Mouse (Mus musculus) small intestine, adult 2 months (tissue): ENCODE measurements around the gene Art3. TPM values are rescaled to one million over a fixed set of nuclear protein-coding genes. Genes with fewer than 3 reads are reported as not detected.

Experiments
- H3K27ac ChIP-seq: fragments of 200-500 bp; 2 replicates; pipeline ENCODE4 v1.5.1; 2012; ENCODE audit warnings: low read depth, low read length, control low read depth, inconsistent platforms; ENCODE audit not compliant: insufficient read depth
- H3K27me3 ChIP-seq: fragments of 200-500 bp; 2 replicates; pipeline ENCODE4 v1.6.1; 2012; ENCODE audit warnings: mild to moderate bottlenecking, moderate library complexity, low read length, inconsistent platforms; ENCODE audit not compliant: control insufficient read depth, insufficient read depth
- H3K36me3 ChIP-seq: fragments of 200-500 bp; 2 replicates; pipeline ENCODE4 v1.6.1; 2012; ENCODE audit warnings: mild to moderate bottlenecking, low read length, control low read depth, inconsistent platforms; ENCODE audit not compliant: control insufficient read depth, insufficient read depth
- H3K4me1 ChIP-seq: fragments of 200-500 bp; 2 replicates; pipeline ENCODE4 v1.6.1; 2012; ENCODE audit warnings: low read length, inconsistent platforms, mixed read lengths; ENCODE audit not compliant: control insufficient read depth, insufficient read depth, insufficient read length
- H3K4me3 ChIP-seq: fragments of 200-500 bp; 2 replicates; pipeline ENCODE4 v1.5.1; 2012; ENCODE audit warnings: low read depth, mild to moderate bottlenecking, control low read depth, inconsistent platforms, low read length, moderate library complexity
- CTCF ChIP-seq: fragments of 200-500 bp; IDR thresholded peaks from 2 replicates; pipeline ENCODE4 v1.5.1; 2012; ENCODE audit warnings: low read depth, mild to moderate bottlenecking, control low read depth, inconsistent platforms, low read length, moderate library complexity, mixed read lengths; ENCODE audit not compliant: insufficient replicate concordance, insufficient read length; ENCODE audit errors: extremely low read depth
- POLR2A ChIP-seq: fragments of 200-500 bp; IDR thresholded peaks from 2 replicates; pipeline ENCODE4 v1.6.1; 2012; ENCODE audit warnings: low read depth, mild to moderate bottlenecking, control low read depth, inconsistent platforms, low read length, moderate library complexity
- WGBS: fragments of 180-500 bp; shearing (Covaris S2); methylation state at CpG from one replicate; pipeline ENCODE4 v1.1.7; 2018; 5-methylcytosine and 5-hydroxymethylcytosine counted together
- polyA plus RNA-seq: library from polyadenylated mRNA; depleted of rRNA; stranded (reverse); fragments of >200 nt; gene quantifications from 2 replicates; pipeline ENCODE4 v1.2.3, GENCODE M21; 2012

Art3 gene
- polyA plus RNA-seq, 1 experiment = 1.9 TPM

DNA sequence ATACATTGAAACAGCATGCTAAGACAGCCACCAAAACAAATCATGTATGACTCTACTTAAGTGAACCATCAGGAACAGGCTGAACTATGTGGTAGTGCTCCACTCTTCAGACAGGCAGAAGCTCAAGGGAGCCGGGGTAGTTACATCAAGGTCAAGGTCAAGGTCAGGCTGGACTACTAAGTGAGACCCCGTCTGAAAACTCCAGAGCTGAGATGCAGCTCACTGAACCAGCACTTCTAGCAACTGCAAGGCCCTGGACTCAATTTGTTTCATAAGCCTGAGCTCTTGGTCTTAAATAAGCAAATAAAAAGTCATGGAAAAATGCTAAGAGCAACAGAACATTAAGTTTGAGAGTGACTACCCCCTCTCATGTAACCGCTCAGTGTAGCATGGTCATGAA lies 27.3 kb upstream of the Art3 start:
- peaks cover 42% of the 10 kb centered on the region for H3K36me3 ChIP-seq
- 85% methylated on average over 3 of the region's 3 CpGs for WGBS

GRCm38 (mm10) chr5:92309681-92310511 lies 21.7 kb upstream of the Art3 start, which contains the start of gene Sdad1:
Gene Sdad1 (minus strand): TSS chr5:92310479.
- peaks cover 6% of the 10 kb centered on the region; the same call in 1 of the 2 replicates for H3K4me1 ChIP-seq
- H3K4me3 ChIP-seq = peak within 1 kb of the TSS; percentile 79
- no peaks in the 10 kb centered on the region for H3K27me3 ChIP-seq
- H3K36me3 ChIP-seq = peaks cover 5% of the 10 kb centered on the region; the same call in 1 of the 2 replicates
- WGBS = 2% methylated on average over 41 of the region's 41 CpGs
- no peak within 1 kb of the TSS for H3K27ac ChIP-seq
- TF ChIP-seq CTCF = peak; percentile 79; the same call in 1 of the 2 replicates
- peak; percentile 9; the same call in 1 of the 2 replicates for TF ChIP-seq POLR2A

More for the DNA sequence above, 27.3 kb upstream of the Art3 start:
- no peak overlapping the region for H3K4me3 ChIP-seq
- H3K27me3 ChIP-seq = no peaks in the 10 kb centered on the region
- H3K27ac ChIP-seq = no peak overlapping the region
- TF ChIP-seq CTCF = no peak
- TF ChIP-seq POLR2A = no peak
- H3K4me1 ChIP-seq = peaks cover 6% of the 10 kb centered on the region; the same call in 1 of the 2 replicates

DNA sequence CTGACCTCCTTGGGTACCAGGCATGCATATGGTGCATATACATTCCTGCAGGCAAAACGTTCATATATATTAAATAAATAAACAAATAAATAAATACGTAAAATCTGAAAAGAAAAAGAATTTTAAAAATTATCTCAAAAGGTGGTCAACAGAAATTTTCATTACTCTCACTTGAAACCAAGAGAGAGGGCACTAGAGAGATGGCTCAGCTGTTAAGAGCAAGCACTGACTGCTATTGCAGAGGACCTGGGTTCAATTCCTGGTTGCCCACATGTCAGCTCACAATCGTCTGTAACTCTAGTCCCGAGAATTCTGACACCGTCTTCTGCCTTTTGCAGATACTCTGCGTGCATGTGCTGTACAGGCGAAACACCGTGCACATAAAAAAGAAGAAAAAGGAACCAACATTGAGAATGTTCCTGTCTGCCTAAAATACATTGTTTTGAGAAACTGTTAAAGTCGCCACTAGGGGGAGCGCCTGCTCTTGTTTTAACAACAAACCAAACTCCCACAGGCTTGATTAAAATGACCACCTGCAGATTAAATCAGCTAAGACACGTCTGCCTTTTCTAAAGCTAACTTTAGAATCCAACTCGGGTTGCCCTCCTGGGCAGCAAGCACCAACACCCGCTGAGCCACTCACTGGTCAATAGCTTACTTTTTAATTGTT lies 19.4 kb upstream of the Art3 start:
- TF ChIP-seq CTCF (peak; percentile 45; the same call in 1 of the 2 replicates), POLR2A (no peak)
- Histone ChIP-seq H3K4me3 (no peak overlapping the region), H3K27me3 (no peaks in the 10 kb centered on the region), H3K36me3 (no peaks in the 10 kb centered on the region), H3K4me1 (peaks cover 6% of the 10 kb centered on the region; the same call in 1 of the 2 replicates), H3K27ac (no peak overlapping the region)
- 11% methylated on average over 13 of the region's 13 CpGs for WGBS

- no peak for TF ChIP-seq CTCF
- TF ChIP-seq POLR2A = no peak
- H3K36me3 ChIP-seq = no peaks in the 10 kb centered on the region
- H3K27me3 ChIP-seq = no peaks in the 10 kb centered on the region
- no peak overlapping the region for H3K27ac ChIP-seq
- peaks cover 2% of the 10 kb centered on the region; the same call in 1 of the 2 replicates for H3K4me1 ChIP-seq
- 38% methylated on average over 7 of the region's 7 CpGs for WGBS
- H3K4me3 ChIP-seq = no peak overlapping the region
Measured at GRCm38 (mm10) chr5:92313776-92314175, 17.9 kb upstream of the Art3 start.

DNA sequence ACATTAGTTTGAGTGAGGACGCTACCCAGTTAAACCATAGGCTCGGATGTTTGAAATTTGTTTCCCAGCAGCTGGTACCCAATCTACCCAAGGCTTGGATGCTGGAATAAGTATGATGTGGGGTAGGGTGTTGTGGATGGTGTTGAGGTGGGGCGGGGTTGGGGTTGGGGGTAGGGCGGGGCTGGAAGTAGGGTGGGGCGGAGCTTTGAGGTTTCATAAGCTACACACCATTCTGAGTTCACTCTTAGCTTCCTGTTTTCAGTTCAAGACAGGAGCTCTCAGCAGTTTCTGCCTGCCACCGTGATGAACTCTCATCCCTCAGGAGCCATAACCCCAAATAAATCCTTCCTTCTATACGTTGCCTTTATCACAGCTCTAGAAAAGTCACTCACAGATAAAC lies 13.5 kb upstream of the Art3 start:
- H3K36me3 ChIP-seq = no peaks in the 10 kb centered on the region
- H3K27me3 ChIP-seq = no peaks in the 10 kb centered on the region
- no peak overlapping the region for H3K27ac ChIP-seq
- WGBS = 61% methylated on average over 7 of the region's 7 CpGs
- H3K4me1 ChIP-seq = no peaks in the 10 kb centered on the region
- TF ChIP-seq POLR2A (no peak), CTCF (no peak)
- no peak overlapping the region for H3K4me3 ChIP-seq

- WGBS = 85% methylated on average over 14 of the region's 14 CpGs
- no peaks in the 10 kb centered on the region for H3K4me1 ChIP-seq
- H3K27me3 ChIP-seq = no peaks in the 10 kb centered on the region
- no peak for TF ChIP-seq CTCF
- no peaks in the 10 kb centered on the region for H3K36me3 ChIP-seq
- no peak overlapping the region for H3K27ac ChIP-seq
- no peak overlapping the region for H3K4me3 ChIP-seq
Measured at GRCm38 (mm10) chr5:92318596-92318995, 13.0 kb upstream of the Art3 start.
